Mouse (Mus musculus): ENCODE measurements at regions not wholly inside any gene's neighbourhood (a gene's known extent, or its start where the extent isn't known, plus 50 kb on each side); places are given as distances from the start of the nearest gene placed in this dataset.

DNA sequence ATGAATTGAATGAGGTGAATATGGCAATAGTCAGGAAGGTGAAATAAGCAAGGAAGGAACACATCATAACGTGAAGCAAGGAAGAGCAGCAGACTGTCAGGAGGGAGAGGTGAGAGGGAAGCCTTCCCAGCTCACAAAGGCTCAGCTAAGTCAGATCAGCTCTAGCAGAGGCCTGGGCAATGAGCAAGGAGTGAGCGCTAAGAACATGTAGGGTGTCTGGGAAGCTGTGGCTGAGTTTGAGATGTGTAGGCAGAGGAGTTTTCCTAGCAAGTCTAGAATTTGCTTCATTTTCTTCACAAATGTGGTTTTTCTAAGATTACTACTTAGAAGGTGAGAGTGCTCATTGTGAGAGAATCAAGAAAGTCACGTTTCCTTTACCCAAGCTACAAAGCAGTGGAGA lies 803.5 kb upstream of the Chrm3 start:
- no peaks in the 10 kb centered on the region for H3K4me1 ChIP-seq (ENCODE audit: control insufficient read depth, insufficient read depth, low read length)
- no peak overlapping the region for H3K9ac ChIP-seq (ENCODE audit: low read depth, low read length)
- no peaks in the 10 kb centered on the region for H3K36me3 ChIP-seq (ENCODE audit: control insufficient read depth, insufficient read depth, low read length)
- intact Hi-C loops (cut with DNase I) = no loop called here
- no peaks in the 10 kb centered on the region for H3K27me3 ChIP-seq (ENCODE audit: control insufficient read depth, insufficient read depth, low read length)
- H3K79me2 ChIP-seq (replicated peaks; ENCODE audit: control insufficient read depth, insufficient read depth, low read length) = no peaks in the 10 kb centered on the region
- WGBS = 63% methylated on average over 3 of the region's 3 CpGs
- TF ChIP-seq CTCF (IDR thresholded peaks at IDR 0.05) (no peak), POLR2A (IDR thresholded peaks at IDR 0.05; ENCODE audit: insufficient read depth, low read depth, low read length) (no peak), EP300 (IDR thresholded peaks at IDR 0.05; ENCODE audit: insufficient read depth, low read depth, low read length) (no peak)
- H3K27ac ChIP-seq = no peak overlapping the region
- H3K4me3 ChIP-seq = no peak overlapping the region
- no peak for DNase-seq

DNA sequence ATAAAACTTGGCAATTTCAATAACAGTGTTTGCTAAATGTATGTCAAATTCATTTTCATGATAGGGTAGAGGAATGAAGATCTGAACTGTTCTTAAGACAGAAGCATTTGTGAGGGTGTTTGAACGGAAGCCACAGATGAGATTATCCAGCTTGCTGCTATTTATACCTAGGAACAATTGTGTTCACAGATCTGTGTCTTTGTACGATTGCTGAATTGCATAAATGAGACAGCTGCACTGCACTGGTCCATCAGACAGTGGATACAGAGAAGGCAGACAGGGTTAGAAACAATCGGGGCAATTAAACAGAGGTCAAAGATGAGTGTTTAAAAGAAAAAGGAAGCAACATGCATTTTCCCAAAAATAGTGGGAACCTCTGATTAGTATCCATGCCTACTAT lies 786.6 kb upstream of the Chrm3 start:
- TF ChIP-seq CTCF (IDR thresholded peaks at IDR 0.05) = no peak
- TF ChIP-seq POLR2A (IDR thresholded peaks at IDR 0.05; ENCODE audit: insufficient read depth, low read depth, low read length) = no peak
- no peak for TF ChIP-seq EP300 (IDR thresholded peaks at IDR 0.05; ENCODE audit: insufficient read depth, low read depth, low read length)
- Histone ChIP-seq H3K27ac (no peak overlapping the region), H3K79me2 (replicated peaks; ENCODE audit: control insufficient read depth, insufficient read depth, low read length) (no peaks in the 10 kb centered on the region), H3K4me1 (ENCODE audit: control insufficient read depth, insufficient read depth, low read length) (no peaks in the 10 kb centered on the region), H3K9ac (ENCODE audit: low read depth, low read length) (no peak overlapping the region), H3K4me3 (no peak overlapping the region), H3K27me3 (ENCODE audit: control insufficient read depth, insufficient read depth, low read length) (no peaks in the 10 kb centered on the region), H3K36me3 (ENCODE audit: control insufficient read depth, insufficient read depth, low read length) (no peaks in the 10 kb centered on the region)
- no peak for DNase-seq
- WGBS = 43% methylated on average over 3 of the region's 3 CpGs
- intact Hi-C loops (cut with DNase I) = no loop called here

DNA sequence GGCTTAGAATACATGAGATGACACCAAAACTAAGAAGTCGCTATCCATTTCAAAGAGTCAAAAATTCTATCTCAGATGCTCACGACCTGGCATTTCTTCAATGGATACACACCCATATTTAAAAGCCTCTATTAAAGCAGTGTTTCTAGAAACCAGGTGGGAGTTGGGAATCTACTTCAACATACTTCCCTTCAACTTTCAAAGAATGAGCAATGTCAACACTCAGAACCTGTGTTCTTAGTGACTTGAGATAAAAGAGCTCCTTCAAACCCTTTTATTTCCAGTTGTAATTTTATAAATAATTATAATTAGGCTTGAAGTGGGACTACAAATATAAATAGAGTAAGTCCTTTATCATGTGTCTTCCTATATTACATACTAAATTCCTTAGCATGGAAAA lies 747.0 kb upstream of the Chrm3 start:
- H3K27ac ChIP-seq = no peak overlapping the region
- no peaks in the 10 kb centered on the region for H3K36me3 ChIP-seq (ENCODE audit: control insufficient read depth, insufficient read depth, low read length)
- intact Hi-C loops (cut with DNase I) = no loop called here
- no peaks in the 10 kb centered on the region for H3K27me3 ChIP-seq (ENCODE audit: control insufficient read depth, insufficient read depth, low read length)
- H3K9ac ChIP-seq (ENCODE audit: low read depth, low read length) = no peak overlapping the region
- no peaks in the 10 kb centered on the region; the same call in 1 of the 2 replicates for H3K4me1 ChIP-seq (ENCODE audit: control insufficient read depth, insufficient read depth, low read length)
- H3K79me2 ChIP-seq (replicated peaks; ENCODE audit: control insufficient read depth, insufficient read depth, low read length) = no peaks in the 10 kb centered on the region
- no peak for TF ChIP-seq POLR2A (IDR thresholded peaks at IDR 0.05; ENCODE audit: insufficient read depth, low read depth, low read length)
- no peak for TF ChIP-seq EP300 (IDR thresholded peaks at IDR 0.05; ENCODE audit: insufficient read depth, low read depth, low read length)
- 83% methylated on average over 2 of the region's 2 CpGs for WGBS
- DNase-seq = no peak
- no peak overlapping the region for H3K4me3 ChIP-seq

DNA sequence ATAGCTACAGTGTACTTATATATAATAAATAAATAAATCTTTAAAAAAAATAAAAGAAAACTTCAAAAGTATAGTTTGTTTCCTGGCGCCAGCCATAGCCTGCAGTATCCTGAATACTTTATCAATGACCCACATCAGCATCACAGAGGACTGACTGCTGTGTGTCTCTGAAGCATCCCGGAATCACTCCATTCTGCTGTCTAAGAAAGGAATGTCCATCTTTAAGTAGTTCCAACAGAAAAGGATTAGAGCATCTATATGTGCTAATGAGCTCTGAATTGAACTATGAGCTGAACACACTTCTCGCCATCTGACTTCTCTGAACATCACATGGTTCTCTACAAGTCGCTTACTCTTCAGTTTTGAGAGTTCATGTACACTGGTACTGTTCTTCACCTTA lies 745.8 kb upstream of the Chrm3 start:
- TF ChIP-seq POLR2A (IDR thresholded peaks at IDR 0.05; ENCODE audit: insufficient read depth, low read depth, low read length) (no peak), EP300 (IDR thresholded peaks at IDR 0.05; ENCODE audit: insufficient read depth, low read depth, low read length) (no peak), CTCF (IDR thresholded peaks at IDR 0.05) (no peak)
- Histone ChIP-seq H3K4me1 (ENCODE audit: control insufficient read depth, insufficient read depth, low read length) (no peaks in the 10 kb centered on the region), H3K36me3 (ENCODE audit: control insufficient read depth, insufficient read depth, low read length) (no peaks in the 10 kb centered on the region), H3K27ac (no peak overlapping the region), H3K79me2 (replicated peaks; ENCODE audit: control insufficient read depth, insufficient read depth, low read length) (no peaks in the 10 kb centered on the region), H3K4me3 (no peak overlapping the region), H3K9ac (ENCODE audit: low read depth, low read length) (no peak overlapping the region), H3K27me3 (ENCODE audit: control insufficient read depth, insufficient read depth, low read length) (no peaks in the 10 kb centered on the region)
- DNase-seq = no peak
- intact Hi-C loops (cut with DNase I) = no loop called here
- 86% methylated on average over 4 of the region's 4 CpGs for WGBS

DNA sequence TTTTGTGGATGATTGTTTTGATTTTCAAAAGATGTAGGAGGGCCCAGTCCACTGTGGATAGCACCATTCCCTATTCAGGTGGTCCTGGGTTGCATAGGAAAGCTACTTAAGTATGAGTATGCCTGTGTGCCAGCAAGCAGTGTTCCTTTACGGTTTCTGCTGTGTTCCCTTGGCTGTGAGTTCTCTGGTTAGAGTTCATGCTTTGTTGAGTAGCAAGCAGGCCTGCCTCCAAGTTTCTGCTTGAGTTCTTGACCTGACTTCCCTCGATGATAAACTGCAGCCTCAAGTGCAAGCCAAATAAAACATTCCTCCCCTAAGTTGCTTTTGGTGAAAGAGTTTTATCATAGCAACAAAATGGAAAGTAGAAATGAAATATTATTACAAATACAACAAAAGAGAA lies 744.9 kb upstream of the Chrm3 start:
- H3K27ac ChIP-seq = no peak overlapping the region
- no peaks in the 10 kb centered on the region for H3K4me1 ChIP-seq (ENCODE audit: control insufficient read depth, insufficient read depth, low read length)
- intact Hi-C loops (cut with DNase I) = no loop called here
- H3K9ac ChIP-seq (ENCODE audit: low read depth, low read length) = no peak overlapping the region
- 21% methylated on average over 2 of the region's 2 CpGs for WGBS
- TF ChIP-seq POLR2A (IDR thresholded peaks at IDR 0.05; ENCODE audit: insufficient read depth, low read depth, low read length) (no peak), EP300 (IDR thresholded peaks at IDR 0.05; ENCODE audit: insufficient read depth, low read depth, low read length) (no peak), CTCF (IDR thresholded peaks at IDR 0.05) (no peak)
- no peaks in the 10 kb centered on the region for H3K27me3 ChIP-seq (ENCODE audit: control insufficient read depth, insufficient read depth, low read length)
- H3K36me3 ChIP-seq (ENCODE audit: control insufficient read depth, insufficient read depth, low read length) = no peaks in the 10 kb centered on the region
- peak; percentile 20 to 48 for DNase-seq
- H3K79me2 ChIP-seq (replicated peaks; ENCODE audit: control insufficient read depth, insufficient read depth, low read length) = no peaks in the 10 kb centered on the region
- H3K4me3 ChIP-seq = no peak overlapping the region

DNA sequence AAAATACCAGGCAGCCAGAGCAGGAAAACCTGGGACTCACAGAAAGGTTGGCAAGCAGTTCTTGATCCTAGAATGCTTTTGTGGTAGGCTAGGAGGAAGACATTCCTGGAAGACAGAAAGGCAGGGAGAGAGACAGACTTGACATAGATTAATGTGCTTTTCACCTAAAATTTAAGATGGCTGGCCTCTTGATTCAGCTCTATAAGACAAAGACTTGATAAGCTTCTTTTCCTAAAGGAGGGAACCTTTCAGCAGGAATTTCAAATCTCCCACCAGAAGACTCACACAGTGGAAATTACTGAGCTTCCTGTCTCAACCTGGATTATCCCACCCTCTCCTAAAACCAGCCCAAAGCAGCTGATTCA lies 738.9 kb upstream of the Chrm3 start:
- H3K4me1 ChIP-seq (ENCODE audit: control insufficient read depth, insufficient read depth, low read length) = 0 out of 2 replicates have a peak, but pooled peaks cover 1% of the 10 kb centered on the region
- TF ChIP-seq EP300 (IDR thresholded peaks at IDR 0.05; ENCODE audit: insufficient read depth, low read depth, low read length) (no peak), POLR2A (IDR thresholded peaks at IDR 0.05; ENCODE audit: insufficient read depth, low read depth, low read length) (no peak), CTCF (IDR thresholded peaks at IDR 0.05) (no peak)
- no peaks in the 10 kb centered on the region for H3K36me3 ChIP-seq (ENCODE audit: control insufficient read depth, insufficient read depth, low read length)
- no peak overlapping the region for H3K27ac ChIP-seq
- DNase-seq = no peak
- H3K27me3 ChIP-seq (ENCODE audit: control insufficient read depth, insufficient read depth, low read length) = no peaks in the 10 kb centered on the region
- no peaks in the 10 kb centered on the region for H3K79me2 ChIP-seq (replicated peaks; ENCODE audit: control insufficient read depth, insufficient read depth, low read length)
- H3K4me3 ChIP-seq = no peak overlapping the region
- H3K9ac ChIP-seq (ENCODE audit: low read depth, low read length) = no peak overlapping the region
- intact Hi-C loops (cut with DNase I) = no loop called here
